Mouse (Mus musculus) layer of hippocampus, adult 18-20 months (tissue): ENCODE measurements around the gene Nfic. TPM values are rescaled to one million over a fixed set of nuclear protein-coding genes. Genes with fewer than 3 reads are reported as not detected.

Experiments
- DNase-seq, 2 experiments: peaks; one replicate each; pipeline ENCODE4 v3.0.0; 2022; ENCODE audit warnings: low spot score in 2 of 2
- total RNA-seq, 2 experiments: library from RNA; stranded (reverse); gene quantifications; 2 replicates each; pipeline ENCODE4 v1.2.3; 2021

Gene Nfic
- total RNA-seq, 2 experiments from 2014 or later, result 54.2 to 54.7 TPM

DNA sequence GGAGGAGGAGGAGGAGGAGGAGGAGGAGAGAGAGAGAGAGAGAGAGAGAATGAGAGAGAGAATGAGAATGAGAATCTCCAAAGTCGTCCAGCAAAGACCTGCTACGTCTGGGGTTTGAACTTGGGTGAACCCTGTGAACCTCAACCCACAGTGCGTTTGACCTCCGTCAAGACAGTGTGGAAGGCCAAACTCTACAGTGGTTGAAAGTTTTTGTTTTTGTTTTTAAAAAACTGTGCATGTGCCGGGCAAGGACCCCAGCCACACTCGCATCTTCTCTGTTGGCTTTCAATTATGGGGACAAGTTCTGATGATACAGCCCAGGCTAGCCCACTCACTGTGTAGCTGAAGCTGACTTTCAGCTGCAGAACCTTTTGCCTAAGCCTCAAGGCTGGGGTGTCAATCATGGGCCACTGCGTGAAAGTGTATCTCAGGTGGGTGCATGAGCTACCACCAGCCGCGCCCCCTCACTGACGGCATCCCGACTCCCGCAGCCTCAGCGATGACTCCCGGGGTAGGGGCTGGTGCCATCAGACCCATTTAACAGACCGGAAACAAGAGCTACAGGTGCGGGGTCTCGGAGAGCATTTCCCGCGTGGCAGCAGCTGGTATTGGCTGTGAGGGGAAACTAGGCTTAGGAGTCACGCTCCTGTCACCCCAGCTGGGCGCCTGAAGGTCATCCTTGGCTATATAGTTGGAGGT, 23.1 kb downstream of the Nfic start:
- DNase-seq, result no peak

DNA sequence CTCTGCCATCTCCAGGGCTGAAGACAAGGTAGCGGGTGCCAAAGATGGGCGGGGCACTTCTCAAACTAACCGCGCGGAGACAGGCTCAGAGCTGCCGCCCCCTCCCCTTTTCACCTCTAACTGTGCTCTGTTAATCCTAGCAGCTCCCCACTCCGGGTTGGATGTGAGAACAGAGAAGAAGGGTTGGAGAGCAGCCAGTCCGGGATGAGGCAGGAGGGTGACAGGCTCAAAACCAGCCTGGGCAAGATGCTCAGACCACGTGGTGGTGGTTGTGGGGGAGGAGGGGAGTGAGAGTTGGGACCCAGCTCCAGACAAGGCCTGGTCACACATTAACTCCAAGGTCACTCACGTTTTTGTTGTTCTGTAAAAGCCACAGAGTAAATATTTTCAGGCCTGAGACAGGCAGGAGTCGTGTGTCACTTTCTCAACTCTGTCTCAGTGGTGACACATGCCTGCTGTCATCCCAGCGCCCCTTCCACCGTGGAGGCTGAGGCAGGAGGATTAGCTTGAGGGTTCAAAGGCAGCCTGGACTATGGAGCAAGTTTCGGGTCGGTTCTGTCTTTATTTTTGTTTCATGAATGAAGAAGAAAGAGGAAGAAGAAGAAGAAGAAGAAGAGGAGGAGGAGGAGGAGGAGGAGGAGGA, 23.8 kb downstream of the Nfic start:
- peak in 1 of 2 experiments; percentile 53 for DNase-seq

DNA sequence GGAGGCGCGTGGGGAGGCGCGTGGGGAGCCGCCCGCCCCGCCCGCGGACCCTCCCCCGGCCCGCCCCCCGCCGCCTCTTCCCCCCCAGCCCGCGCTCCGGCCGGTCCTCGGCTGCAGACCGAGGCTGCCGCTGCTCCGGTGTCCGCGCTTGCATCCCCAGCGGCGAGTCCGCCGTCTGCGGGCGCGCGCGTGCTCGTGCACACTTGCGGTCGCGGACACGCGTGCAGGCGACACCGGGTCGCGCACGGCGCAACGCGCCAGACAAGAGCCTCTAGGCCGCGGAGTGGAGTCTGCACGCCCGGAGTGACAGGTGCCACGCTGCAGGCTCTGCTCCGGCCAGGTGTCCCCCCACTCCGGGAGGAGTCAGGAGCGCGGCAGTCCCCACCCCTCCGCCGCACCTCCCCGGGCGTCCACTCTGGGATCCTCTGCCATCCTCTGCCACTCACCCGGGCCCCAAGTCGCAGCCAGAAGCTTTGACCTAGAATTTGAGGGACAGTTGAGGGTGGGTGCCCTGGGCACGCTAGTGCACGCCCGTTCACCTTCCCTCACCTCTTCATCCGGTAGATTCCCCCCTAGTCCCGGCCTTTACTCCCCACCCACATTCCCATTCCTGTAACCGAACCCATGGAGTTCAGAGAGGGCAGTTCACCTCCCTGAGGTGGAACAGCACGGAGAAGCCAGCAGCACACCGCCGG, 24.5 kb downstream of the Nfic start:
- DNase-seq, result peak; percentile 73 to 76

DNA sequence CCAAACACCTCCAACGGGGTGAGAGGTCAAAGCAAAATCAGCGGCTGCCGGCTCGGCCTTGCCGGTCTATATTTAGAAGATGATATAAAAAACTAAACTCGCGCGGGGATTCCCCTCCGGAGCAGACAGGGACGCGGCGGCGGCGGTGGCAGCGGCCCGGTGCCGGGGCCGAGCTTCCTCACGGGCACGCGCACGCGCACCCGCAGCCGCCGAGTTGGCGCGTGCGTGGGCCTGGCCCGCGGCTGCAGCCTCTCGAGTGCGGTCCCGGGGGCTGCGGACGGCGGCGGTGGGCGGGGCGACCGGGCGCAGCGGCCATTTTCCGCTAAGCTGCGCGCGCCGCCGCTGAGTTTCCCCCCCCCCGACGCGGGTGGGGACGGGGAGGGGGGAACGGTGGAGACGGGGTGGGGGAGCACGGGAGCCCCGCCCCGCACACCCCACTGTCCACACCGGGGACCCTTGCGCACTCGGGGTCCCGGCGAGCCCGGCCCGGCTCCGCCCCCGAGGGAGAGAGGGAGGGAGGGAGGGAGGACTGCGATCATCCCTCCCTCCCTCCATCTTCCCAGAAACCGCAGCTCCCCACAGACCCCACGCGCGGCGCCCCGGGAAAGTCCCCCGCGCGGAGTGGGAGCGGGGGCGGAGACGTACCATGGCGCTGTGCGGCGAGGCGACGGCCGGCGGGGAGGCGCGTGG, 25.1 kb downstream of the Nfic start:
- DNase-seq, result peak; percentile 72 to 81

DNA sequence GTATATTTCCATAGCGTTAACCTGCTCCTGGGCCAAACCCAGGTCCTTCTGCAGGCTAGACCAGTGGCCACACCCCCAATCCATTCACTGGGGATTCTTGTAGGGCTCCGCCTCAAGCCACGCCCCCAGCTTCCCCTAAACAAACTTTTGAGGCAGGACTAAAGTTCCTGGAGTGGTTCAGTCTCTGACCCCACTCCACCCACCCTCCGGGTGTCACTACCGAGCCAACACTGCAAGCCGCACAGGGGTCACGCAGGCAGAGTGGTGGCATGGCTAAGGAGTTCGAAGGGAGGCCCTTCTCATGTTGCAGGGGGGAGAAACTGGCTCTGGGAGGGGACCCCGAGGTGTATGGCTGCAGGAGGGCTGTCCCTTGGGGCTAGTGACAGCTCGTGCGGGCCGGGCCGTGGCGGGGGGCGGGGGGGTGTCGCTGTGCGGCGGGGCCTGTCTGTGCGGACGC, 25.8 kb downstream of the Nfic start:
- DNase-seq, result peak in 1 of 2 experiments; percentile 75

DNA sequence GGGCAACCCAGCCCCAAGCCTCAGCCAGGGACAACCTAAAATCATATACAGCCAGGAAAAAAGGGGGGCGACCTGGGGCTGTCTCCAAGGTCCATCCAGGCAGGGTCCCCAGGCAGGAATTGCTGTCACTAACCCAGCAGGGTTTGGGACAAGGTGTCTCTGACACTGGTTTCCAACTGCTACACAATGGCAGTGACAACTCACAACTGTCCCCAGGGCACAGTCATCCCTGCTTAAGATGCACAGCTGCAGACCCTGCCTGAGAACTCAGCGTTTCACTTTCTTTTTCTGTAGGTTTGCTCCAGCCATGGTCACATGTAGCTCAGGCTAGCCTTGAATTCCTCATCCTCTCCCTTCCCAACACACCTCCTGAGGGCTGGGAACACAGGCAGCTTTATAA, 26.3 kb downstream of the Nfic start:
- peak in 1 of 2 experiments; percentile 1 for DNase-seq

DNA sequence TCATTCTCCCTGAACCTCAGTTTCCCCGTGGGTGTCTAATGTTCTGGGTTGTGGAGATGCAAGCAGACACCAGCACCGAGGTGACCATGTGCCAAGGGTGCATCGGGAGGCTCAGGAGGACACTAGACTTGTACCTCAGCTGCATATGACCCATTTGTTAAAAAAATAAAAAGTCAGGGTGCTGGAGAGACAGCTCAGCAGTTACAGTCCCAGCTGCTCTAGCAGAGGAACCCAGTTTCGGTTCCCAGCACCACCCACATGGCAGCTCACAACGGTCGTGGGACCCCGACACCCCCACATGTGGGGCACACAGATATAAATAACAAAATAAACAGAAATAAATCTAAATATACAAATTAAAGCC, 26.9 kb downstream of the Nfic start:
- peak in 1 of 2 experiments; percentile 3 for DNase-seq

DNA sequence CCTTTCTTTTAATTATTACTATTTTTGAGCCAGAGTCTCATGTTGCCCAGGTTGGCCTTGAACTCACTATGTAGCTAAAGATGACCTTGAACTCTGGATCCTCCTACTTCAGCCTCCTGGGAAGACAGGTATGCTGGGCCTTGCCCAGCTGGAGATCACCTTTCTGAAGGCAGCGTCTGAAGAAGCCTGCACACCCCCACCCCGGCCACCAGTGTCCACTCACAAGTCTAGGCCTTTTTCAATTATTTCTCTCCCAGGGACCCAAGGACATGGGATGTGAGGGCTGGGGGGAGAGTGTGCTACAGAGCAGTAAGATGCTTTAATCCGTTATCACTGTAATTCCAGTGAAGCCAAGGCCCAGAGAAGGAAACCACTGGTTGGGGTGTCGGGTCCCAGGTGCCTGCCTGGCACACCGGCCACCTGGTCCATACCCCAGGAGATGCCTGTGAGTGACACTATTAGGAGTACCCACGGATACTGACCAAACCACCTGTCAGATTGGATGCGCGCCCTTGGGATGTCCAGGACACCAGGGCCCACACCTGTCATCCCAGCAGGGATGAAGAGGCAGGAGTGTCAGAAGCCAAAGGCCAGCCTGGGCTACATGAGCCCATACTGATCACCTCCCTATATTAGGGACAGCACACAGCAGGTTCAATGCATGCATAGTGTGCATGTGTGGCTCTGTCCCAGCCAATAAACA, 27.5 kb downstream of the Nfic start:
- DNase-seq, result peak in 1 of 2 experiments; percentile 4

DNA sequence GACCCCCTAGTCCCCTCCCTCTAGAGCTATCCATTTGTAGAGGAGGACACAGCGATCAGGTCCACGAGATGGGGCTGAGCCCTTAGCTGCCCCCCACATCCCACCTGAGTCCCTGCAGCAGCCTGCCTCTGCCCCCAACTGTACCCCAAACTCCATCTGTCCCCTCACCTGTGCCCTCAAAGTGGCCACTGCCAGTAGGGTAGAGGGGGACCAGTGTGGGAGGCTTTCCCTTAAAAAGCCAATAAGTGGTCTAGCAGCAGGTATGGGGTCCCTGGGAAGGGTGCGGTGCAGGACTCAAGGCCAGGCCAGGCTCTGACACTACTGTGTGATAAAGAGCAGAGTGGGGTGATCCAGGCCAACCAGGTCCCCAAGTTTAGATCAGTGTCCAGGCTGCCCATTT, 28.1 kb downstream of the Nfic start:
- no peak for DNase-seq

DNA sequence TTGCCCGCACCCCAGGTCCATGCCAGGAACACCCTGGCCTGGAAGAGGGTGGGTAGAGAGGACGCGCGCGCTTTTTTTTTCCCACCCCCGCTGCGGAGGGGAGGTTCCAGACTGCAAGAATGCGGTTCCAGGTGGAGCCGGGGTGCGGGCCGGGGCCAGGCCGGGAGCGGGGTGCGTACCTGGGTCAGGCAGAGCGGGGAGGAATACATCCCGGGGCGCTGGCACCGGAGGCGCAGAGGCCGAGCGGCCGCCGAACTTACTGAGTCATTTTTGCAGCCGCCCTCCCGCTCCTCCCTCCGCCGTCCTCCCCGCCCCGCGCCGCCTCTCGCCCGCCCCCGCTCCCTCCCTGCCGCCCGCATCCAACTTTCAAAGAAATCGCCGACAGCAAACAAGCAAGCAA, 28.5 kb downstream of the Nfic start:
- DNase-seq, result peak in 1 of 2 experiments; percentile 31

DNA sequence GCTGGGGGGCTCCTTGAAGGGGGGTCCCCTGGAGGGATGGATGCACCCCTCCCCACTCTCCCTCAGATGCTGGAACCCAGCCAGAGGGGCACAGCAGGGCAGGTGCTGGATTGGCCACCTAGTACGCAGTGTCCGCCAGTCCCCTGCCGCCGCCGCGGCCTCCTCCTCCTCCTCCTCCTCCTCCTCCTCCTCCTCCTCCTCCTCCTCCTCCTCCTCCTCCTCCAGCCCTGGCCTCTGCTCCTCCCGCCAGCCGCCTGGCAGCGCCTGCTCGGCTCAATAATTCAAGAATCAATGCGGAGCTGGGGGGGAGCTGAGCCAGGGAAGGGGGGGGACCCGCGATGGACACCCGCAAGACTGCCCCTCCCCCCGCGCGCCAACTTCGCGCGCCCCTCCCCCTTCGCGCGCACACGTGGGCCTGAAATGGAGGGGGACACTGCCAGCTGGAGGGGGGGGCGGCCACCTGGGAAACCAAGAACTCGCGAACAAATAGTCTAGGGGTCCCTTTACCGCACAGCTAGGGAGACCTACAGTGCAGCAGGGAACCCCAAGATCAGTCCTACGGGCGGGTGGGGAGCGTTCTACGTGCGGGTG, 29.3 kb downstream of the Nfic start:
- DNase-seq, result peak in 1 of 2 experiments; percentile 25

DNA sequence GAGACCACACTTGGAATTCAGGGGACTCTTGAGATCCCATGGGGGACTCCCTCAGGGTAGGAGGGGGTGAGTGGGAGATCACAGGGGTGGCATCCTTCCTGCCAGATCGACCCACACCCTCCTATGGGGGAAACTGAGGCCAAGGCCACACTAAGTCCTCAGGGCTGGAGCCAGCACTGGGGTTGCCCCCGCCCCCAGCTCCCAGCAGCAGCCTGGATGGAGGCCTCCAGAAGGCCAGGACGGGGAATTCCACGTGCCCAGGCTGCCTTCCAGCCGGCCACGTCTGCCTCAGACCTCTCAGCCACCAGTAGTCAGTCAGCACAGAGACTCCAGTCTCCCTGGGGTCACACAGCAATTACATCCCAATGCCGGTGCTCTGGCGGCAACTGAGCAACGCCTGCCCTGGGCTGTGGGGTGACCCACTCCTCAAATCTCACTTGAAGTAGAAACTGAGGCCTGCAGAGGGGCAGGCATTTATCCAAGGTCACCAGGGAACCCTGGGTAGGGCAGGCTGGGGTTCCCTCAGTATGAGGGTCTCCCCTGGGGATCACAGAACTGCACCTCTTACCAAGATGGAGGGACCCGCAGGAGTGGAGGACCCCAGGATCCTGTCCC, 30.1 kb downstream of the Nfic start:
- DNase-seq, result peak in 1 of 2 experiments; percentile 2

DNA sequence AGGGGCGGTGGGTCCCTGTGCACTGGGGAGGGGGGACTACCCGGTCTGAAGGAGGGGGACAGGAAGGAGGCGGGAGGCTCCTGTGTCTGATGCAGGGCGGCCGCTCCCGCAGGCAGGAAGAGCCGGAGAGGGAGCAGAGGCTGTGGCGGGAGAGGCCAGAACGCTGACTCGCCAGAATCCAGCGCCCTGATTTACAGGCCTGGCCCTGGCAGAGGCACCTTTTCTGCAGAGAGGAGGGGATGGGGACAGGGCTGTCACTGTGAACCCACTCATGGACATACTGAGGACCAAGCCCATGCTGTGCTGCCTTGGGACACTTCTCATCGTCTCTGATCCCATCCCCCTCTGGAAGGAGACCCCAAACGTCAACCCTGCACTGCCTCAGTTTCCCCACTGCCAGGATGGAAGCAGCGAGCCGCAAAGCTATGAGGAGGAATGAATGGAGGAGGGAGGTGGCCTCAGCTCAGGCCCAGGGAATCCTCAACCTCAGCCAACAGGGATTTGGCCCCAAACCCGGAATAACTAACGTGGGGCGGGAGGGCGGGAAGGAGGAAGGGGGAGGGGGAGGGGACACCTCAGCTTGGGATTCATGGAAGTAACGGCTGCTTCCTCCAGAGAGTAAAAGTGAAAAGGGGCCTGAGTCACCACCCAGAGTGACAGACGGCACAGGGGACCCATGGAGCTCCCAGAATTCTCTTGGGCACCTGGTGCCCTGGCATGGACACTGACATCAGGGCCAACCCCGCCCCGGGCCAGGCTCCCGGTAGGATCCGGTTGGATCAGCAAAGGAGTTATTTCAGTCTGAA, 31.0 kb downstream of the Nfic start:
- DNase-seq, result peak; percentile 1 to 14

DNA sequence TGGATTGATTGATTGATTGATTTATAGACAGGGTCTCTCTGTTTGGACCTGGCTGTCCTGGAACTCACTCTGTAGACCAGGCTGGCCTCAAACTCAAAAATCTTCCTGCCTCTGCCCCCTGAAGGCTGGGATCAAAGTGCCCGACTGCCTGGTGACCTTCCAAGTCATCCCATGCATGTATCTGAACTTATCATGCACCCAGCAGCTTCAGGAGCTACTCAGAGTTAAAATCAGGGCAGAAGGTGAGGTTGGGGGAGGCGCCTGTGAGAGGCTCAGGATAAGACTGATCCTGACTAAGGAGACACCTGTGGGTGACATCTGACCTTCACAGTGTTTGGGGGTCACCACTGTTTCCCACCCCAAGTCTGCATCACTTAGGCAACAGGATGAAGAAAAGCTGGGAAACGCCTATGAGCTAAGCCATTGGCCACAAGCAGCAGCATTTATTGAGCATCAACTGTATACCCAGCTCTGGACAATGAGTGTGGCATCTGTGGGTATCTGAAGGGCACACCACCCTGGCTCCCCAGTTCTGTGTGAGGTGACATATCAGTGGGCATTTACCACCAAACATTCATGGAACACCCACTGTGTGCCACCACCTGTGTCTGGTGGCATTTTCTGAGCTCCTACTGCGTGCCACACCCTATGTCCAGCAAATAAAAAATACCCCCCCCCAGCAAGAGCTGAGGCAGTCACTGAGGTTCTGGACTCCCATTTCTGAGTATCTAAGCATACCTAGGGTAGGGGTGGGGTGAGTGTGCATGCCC, 31.8 kb downstream of the Nfic start:
- DNase-seq, result peak in 1 of 2 experiments; percentile 2

DNA sequence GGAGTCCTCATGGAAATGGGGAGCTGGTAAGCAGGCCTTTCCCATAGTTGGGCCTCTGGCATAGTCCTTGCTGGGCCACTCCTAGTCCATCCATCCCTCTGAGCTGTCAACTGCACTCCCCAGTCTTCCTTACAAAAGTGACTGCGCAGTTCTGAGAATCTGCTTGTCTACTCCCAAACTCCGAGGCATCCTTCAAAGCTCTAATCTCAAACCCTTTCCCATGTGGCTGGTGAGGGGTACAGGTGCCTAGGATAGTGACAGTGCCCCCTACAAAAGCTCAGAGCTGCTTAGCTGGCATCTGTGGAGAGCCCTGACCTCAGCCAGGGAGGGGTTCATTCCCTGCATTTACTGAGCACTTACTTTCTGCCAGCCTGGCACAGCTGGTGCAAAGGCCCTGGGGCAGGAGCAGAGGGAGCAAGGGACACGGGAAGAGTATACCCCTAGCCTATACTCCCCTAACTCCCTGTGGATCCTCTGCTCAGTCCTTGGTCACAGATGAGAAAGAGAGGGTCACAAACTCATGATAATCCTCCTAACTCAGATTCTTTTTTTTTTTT, 32.7 kb downstream of the Nfic start:
- DNase-seq, result no peak

DNA sequence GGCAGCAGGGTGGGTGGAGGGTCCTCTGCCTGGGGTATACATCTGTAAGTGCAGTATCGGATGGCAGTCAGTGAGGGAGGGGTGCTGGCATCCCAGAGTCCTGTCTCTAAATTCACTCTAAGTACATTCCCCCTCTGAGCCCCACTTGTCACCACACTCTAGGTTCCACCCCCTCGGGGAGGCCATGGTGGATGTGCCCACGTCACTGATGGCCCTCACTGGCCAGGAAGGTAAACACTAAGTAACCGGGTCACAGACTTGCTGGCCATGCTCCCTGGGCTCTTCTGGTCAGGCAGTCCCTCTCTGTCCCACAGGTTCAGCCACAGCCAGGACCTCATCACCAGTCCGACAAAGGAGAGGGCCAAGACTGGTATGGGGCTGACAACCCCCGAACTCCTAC, 33.2 kb downstream of the Nfic start:
- no peak for DNase-seq

DNA sequence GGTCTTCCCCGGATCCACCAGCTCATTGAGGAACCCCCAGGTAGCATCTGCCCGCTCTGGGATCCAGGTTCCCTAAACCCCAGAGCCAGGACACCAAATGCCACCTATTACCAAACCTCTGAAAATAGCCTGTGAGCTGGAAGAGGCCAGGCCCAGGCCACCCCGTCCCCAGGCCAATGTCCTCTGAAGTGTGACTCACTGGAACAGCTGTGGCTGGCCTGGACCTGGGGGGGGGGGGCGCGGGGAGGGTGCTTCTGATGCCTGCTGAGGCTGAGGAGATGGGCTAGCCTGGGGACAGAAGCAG, 33.7 kb downstream of the Nfic start:
- DNase-seq, result peak in 1 of 2 experiments; percentile 1

DNA sequence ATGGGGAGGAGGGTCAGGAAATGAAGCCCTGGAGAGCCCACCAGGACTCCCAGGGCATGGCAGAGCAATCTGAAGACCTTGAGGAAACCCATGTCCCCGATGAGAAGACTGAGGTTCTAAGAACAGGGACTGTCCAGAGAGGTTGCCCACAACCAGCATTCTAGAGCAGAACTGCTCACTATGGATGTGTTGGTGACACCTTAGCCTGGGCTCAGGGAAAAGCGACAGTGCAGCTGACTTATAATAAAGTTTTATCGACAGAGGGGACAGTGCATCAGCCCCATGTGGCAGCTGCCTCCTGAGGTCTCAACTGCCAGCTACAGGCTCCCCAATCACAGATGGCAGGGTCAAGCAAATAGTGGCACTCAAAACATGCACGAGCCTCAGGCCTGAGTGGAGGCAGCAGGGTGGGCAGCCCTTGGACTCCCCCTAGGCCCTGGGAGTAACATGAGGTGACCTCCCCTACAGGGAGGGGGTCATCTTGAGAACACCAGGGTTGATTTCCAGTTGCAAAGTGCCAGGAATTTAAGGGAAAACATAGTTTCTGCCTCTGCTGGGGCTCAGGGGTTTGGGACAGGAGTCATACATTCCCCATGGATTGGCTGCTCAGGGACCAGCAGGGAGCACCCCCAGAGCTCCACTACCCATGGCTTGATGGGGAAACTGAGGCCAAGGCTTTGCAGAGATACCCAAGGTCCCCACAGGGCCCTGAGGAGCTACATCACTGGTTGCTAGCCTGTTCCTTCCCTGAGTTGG, 34.2 kb downstream of the Nfic start:
- no peak for DNase-seq
